Mouse (Mus musculus) testis, adult 2 months (tissue): ENCODE results near the gene Otop3. TPM values are rescaled to one million over a fixed set of nuclear protein-coding genes. Genes with fewer than 3 reads are reported as not detected.

ENCODE experiments used
- H3K27ac ChIP-seq: fragments of 200-500 bp; 2 replicates; pipeline ENCODE4 v1.5.1; 2012; ENCODE audit warnings: low read depth, low read length; ENCODE audit not compliant: control insufficient read depth, insufficient read depth
- H3K27me3 ChIP-seq: fragments of 200-500 bp; 2 replicates; pipeline ENCODE4 v1.6.1; 2012; ENCODE audit warnings: mild to moderate bottlenecking, low read length, moderate library complexity; ENCODE audit not compliant: control insufficient read depth, insufficient read depth
- H3K36me3 ChIP-seq: fragments of 200-500 bp; 2 replicates; pipeline ENCODE4 v1.6.1; 2012; ENCODE audit warnings: mild to moderate bottlenecking, low read length; ENCODE audit not compliant: control insufficient read depth, insufficient read depth
- H3K4me1 ChIP-seq: fragments of 200-500 bp; 2 replicates; pipeline ENCODE4 v1.6.1; 2012; ENCODE audit warnings: low read length; ENCODE audit not compliant: control insufficient read depth, insufficient read depth
- H3K4me3 ChIP-seq: fragments of 200-500 bp; 2 replicates; pipeline ENCODE4 v1.5.1; 2012; ENCODE audit warnings: low read depth, mild to moderate bottlenecking, low read length, moderate library complexity, mixed read lengths; ENCODE audit not compliant: control insufficient read depth
- CTCF ChIP-seq: fragments of 200-500 bp; IDR thresholded peaks from 2 replicates; pipeline ENCODE4 v1.5.1; 2012; ENCODE audit warnings: low read depth, mild to moderate bottlenecking, inconsistent platforms, low read length, moderate library complexity; ENCODE audit not compliant: control insufficient read depth, insufficient read depth, insufficient replicate concordance
- POLR2A ChIP-seq: fragments of 200-500 bp; IDR thresholded peaks from 2 replicates; pipeline ENCODE4 v1.6.1; 2012; ENCODE audit warnings: low read depth, mild to moderate bottlenecking, inconsistent platforms, low read length, moderate library complexity; ENCODE audit not compliant: control insufficient read depth
- polyA plus RNA-seq: library from polyadenylated mRNA; depleted of rRNA; stranded (reverse); fragments of >200 nt; gene quantifications from 2 replicates; pipeline ENCODE4 v1.2.3, GENCODE M21; 2012

Otop3 gene
- polyA plus RNA-seq, 1 experiment: 0.17 TPM

DNA sequence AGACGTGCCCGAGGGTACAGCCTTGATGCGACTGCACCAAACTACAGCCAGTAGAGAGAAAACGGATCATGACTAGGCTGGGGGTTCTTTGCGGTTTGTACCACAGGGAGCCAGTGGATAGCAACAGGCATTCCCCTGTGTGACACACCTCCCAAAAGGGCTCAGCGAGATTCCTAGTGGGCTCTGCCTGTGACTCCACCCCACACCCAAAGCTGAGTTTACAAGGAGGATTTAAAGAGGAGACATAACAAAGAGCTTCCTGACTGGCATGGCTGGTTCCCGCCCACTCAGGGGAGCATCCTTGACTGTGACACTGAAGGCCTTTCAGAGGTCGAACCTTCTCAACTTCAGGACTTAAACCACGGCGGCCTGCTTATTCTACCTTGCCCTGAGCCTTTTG is 43.0 kb upstream of the Otop3 start:
- Histone ChIP-seq H3K4me3 (no peak overlapping the region), H3K36me3 (no peaks in the 10 kb centered on the region), H3K4me1 (peaks cover 9% of the 10 kb centered on the region), H3K27ac (no peak overlapping the region), H3K27me3 (no peaks in the 10 kb centered on the region)
- no peak for TF ChIP-seq POLR2A

DNA sequence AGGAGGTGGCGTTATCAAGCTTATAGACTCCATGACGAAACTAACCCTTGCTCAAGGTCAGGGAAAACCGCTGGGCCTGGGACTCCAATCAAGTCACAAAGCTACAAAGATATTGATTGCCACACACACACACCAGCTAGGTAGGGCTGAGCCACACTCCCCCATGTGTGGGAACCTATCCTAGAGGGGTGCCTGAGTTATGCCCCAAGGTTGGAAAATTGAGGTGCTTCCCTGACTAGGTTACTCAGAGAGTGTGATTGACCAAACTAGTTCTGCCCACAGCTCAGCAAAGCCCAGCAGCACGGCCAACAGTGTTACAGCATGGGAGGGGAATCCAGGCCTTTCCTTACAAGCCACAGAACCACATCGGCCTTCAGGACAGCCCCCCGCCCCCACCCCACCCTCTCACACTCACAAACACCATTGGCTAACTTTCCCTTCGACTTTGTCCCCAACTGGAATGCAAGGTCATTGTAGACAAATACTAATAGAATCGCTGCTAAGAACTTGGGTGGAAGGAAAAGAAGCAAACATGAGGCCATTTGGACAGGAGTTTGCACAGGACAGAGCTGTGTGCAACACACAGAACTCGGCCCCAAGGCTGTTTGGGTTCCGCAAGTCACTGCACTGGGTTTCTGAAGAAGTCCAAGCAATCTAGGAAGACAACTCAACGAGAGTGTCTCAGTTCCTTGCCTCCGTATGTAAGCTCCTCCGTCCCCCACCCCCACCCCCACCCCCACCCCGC is 41.7 kb upstream of the Otop3 start:
- no peaks in the 10 kb centered on the region for H3K36me3 ChIP-seq
- H3K27ac ChIP-seq: peak overlapping the region; percentile 84
- no peak overlapping the region for H3K4me3 ChIP-seq
- H3K27me3 ChIP-seq: no peaks in the 10 kb centered on the region
- no peak for TF ChIP-seq POLR2A
- no peak for TF ChIP-seq CTCF
- H3K4me1 ChIP-seq: peaks cover 18% of the 10 kb centered on the region

DNA sequence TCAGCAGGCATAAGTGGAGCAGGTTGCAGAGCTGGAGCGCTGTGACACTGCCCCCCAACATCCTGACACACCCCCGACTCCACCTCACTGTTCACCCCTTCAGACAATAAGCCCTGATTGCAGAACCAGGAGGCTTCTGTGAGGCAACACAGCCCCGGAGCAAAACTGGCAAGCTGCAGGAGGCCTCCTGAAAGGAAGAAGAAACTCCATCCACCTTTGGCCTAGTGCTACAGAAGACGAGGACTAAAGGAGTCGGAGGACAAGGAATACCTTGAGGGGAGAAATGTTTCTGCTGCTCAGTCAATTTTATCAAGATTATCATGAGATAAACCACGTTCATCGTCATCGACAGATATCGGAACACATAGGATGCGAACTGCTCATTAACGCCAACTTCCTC is 38.6 kb upstream of the Otop3 start:
- Histone ChIP-seq H3K27ac (no peak overlapping the region), H3K27me3 (no peaks in the 10 kb centered on the region), H3K4me3 (peak overlapping the region; percentile 76; the same call in 1 of the 2 replicates), H3K36me3 (no peaks in the 10 kb centered on the region), H3K4me1 (peaks cover 17% of the 10 kb centered on the region)
- TF ChIP-seq CTCF (no peak), POLR2A (no peak)

DNA sequence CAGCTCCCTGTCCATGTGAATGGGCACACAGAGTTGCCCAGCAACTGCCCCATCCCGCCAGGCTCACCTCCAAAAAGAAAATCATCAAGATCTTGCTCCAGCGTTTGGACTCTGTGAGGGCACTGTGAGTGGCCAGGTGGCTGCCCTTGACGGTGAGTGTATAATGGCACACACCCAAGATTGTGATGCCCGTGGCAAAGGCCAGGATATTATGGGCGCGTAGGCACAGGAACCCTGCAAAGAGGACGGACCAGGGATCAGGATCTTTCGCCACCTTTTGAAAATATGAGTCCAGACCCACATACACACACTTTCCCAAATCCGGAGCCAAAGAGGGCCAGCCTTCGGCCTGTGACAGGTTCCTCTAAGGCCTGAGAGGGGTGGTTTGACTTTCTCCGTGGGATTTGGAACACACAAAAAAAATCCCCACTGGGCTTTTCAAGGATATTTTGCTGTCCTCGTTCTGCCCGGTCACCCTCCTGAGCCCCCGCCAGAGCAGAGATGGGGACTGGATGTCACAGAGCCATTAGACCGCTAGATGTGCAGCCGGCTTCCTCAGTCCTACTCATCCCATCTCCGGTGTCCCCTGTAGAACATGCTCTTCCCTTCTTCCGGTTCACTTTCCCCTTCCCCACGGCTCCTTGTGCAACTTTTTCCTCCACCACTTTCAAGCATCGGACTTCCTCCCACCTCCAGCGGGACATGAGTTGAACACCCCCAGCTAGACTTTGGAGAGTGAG is 37.9 kb upstream of the Otop3 start:
- H3K27ac ChIP-seq: peak overlapping the region; percentile 7; the same call in 1 of the 2 replicates
- H3K27me3 ChIP-seq: no peaks in the 10 kb centered on the region
- no peaks in the 10 kb centered on the region for H3K36me3 ChIP-seq
- H3K4me1 ChIP-seq: peaks cover 17% of the 10 kb centered on the region
- TF ChIP-seq POLR2A (no peak), CTCF (no peak)
- H3K4me3 ChIP-seq: peak overlapping the region; percentile 76

DNA sequence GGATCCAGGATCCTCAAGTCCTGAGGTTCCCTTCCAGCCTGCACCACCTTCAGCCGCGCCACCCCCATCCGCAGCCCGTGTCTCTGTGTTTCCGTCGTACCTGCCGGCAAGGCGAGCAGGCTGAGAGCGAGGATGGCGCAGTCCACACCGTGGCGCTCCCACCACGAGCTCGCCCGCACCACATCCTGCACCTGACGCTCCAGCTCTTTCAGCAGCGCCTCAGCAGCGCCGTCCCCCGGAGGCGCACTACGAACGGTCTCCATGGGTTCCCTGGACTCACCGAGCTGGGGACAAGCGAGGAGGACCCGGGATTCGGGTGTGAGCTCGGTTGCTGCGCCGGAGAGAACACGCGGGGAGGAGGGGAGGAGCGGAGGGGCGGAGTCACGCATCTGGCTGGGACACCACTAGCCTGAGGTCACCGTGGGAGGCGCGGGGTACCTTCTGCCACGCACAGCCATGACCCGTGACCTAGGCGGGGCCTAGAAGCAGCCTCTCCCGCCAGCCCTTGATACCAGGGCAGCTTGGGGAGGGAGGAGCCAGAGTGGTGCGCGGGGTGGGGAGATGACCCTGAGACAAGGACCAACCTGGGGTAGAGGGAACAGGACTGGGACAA is 37.2 kb upstream of the Otop3 start, which contains the start of gene Fads6:
Fads6 (minus strand) TSS at position 450 of the 613 bp plus-strand sequence.
- H3K27ac ChIP-seq: peak within 1 kb of the TSS; percentile 7; the same call in 1 of the 2 replicates

DNA sequence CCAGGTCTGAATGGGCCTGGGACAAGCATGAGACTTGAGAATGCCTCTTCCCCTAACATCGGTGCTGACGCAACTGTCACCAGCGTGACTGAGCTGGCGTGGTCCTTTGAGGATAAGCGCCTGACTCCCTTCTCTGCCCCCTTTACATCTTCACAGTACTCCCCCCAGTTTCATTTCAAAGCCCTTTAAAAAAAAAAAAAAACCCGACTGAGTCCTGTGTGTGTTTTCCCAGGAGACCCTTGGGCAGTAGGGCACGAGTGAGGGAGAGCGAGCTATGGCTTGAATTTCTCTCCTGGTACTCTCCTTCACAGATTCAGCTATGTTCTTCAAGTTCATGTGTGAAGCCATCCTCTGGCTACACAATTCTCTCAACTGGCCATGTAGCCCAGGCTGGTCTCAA is 36.4 kb upstream of the Otop3 start:
- Histone ChIP-seq H3K27me3 (no peaks in the 10 kb centered on the region), H3K4me1 (peaks cover 13% of the 10 kb centered on the region), H3K27ac (no peak overlapping the region), H3K4me3 (peak overlapping the region; percentile 17; the same call in 1 of the 2 replicates), H3K36me3 (no peaks in the 10 kb centered on the region)
- TF ChIP-seq CTCF (no peak), POLR2A (no peak)

More for the DNA sequence above, 37.2 kb upstream of the Otop3 start, which contains the start of gene Fads6:
- TF ChIP-seq POLR2A: 0 out of 2 replicates have a peak, but pooled peaks have one; percentile 34
- no peak for TF ChIP-seq CTCF
- peak within 1 kb of the TSS; percentile 76 for H3K4me3 ChIP-seq
- no peaks in the 10 kb centered on the region for H3K36me3 ChIP-seq
- H3K4me1 ChIP-seq: peaks cover 17% of the 10 kb centered on the region
- no peaks in the 10 kb centered on the region for H3K27me3 ChIP-seq

DNA sequence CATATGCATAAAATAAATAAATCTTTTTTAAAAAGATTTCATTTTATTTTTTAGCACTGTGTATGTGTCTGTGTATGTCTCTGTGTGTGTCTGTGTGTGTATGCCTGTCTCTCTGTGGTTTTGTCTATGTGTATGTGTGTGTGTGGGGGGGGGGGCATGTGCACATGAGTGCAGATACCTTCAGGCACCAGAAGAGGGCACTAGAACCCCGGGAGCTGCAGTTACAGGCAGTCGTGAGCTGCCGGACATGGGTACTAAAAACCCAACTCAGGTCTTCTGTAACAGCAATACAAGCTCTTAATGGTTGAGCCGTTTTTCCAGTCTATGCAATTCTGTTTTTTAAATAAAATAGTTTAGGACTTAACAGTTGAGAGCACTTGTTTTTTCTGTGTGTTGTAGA is 33.8 kb upstream of the Otop3 start:
- Histone ChIP-seq H3K27ac (no peak overlapping the region), H3K36me3 (no peaks in the 10 kb centered on the region), H3K4me3 (no peak overlapping the region), H3K27me3 (no peaks in the 10 kb centered on the region), H3K4me1 (peaks cover 11% of the 10 kb centered on the region; the same call in 1 of the 2 replicates)
- peak; percentile 42; the same call in 1 of the 2 replicates for TF ChIP-seq CTCF
- no peak for TF ChIP-seq POLR2A
